Mouse (Mus musculus) forelimb bud, embryonic 11.5 days (tissue): ENCODE data around the gene Ahcyl2.

Experiments
- DNase-seq: peaks from one replicate; pipeline ENCODE4 v3.0.0-alpha.2; 2012; ENCODE audit warnings: low read depth, low spot score

Ahcyl2 gene

DNA sequence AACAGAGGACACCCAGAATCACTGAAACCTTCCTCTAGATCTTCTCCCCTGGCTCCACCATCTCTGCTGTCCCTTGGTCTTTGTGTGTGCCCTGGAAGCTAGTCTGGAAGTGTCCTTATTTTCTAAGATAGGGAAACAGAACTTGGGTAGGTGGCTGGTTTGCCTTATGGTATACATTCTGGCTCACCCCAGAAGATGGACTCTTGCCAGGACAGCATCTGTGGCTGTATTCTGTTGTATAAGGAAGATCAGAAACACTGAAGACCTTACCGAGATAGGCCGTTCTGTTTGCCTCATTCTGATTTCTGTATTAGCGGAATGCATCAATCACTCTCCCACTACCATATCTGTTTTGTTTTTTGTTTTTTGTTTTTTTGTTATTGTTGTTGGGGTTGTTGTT is 142.8 kb downstream of the Ahcyl2 start:
- no peak for DNase-seq

DNA sequence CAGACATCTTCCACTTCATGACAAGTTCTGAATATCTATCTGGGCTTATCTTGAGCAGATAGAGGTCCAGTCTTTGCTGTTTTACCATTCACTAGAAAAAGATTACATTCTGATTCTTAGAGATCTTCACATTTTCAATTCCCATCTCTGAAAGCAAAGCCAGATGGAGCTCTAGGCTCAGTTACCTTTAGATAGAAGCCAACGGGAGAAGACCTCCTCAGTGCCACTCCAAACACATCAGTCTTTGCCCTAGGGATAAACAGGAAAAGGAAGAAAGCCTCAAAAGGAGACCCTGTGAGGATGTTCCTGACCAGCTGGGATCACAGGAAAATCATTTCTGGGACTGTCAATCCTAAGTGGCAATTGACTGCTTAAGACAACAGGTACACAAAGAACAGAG is 145.9 kb downstream of the Ahcyl2 start:
- no peak for DNase-seq

DNA sequence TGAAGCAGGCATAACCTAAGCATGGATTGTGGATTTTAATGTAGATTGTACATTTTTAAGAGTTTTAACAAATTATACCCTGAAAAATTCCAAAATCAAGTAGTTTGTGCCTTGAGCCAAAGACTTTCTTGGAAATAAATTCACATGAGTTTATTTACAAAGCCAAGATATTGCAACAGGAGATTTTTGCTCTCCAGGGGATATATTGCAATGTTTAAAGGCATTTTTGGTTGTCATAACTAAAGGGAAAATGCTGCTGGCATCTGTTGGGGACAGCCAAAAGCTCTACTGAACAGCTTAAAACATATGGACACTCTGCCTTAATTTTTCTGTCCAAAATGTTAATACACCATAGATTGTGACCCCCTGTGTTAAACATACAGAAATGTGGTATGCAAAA is 146.3 kb downstream of the Ahcyl2 start:
- DNase-seq, result no peak

DNA sequence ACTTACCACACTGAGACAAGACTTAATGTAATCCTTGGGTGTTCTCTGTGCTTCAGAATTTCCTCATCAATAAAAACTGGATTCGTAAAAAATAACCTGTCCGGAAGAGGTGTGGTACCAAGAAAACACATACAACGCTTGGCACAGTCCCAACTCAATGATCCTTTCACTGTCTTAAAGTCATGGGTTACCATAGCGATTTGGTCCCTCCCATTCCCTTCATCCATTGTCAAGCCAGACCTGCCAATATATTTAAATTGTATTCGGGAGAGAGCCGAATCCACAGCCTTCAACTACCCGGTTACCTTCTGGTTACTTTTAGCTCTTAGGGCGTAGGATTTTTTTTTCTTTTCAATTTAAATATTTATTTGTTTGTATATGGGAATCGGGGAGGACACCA is 148.0 kb downstream of the Ahcyl2 start:
- no peak for DNase-seq

DNA sequence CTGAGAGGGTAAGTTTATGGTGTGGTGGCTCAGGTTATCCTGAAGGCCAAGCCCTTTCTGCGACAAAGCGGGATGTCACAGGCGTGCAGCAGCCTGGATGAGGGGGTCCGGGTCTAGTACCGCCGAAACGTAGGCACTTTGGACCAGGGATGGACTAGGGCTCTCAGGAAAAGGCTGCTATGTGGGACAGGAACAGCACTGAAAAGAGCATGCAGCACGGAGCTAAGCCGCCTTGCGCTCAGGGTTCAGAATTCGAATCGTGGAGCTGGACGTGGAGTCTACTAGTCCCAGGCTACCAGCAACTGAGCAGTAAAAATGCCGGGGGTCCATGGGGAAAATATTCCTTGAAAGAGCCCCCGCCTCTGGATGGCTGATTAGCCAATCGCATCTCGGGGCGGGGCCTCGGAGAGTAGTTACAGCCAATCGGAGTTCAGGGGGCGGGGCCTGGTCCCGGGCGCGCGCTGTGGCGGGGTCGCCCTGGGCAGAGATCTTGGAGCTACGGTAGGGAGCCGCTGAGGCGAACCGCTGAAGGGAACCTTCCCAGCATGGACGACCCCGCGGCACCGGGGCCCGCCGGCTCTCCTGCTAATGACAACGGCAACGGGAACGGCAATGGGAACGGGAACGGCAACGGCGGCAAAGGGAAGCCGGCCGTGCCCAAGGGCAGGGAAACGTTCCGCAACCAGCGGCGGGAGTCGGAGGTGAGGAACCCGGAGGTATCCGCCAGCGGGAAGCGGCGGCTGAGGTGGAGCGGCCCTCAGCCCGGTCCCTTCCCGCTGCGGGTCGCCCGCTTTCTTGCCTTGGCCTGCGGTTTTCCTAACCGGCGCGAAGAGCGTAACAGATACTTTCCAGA is 148.9 kb downstream of the Ahcyl2 start, which contains the start of gene Strip2:
Gene Strip2 (plus strand): TSS at position 483 of the 853 bp plus-strand sequence.
- DNase-seq, result peak; percentile 88

DNA sequence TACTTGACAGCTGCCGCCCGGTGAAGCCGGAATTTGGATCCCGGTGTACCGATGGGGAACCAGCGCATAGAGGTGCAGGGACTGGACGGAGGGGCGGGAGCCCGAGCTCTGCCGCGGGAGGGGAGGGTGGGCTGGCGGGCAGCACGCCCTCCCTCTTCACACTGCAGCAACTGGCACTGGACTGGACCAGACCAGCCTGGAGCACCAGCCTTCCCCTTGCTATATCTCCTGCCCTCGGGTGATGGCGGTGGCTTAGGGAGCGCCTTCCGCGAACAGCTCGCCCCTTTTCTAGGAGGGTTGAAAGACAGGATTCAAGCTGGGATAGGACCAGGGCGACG is 149.5 kb downstream of the Ahcyl2 start:
- DNase-seq, result peak; percentile 19

DNA sequence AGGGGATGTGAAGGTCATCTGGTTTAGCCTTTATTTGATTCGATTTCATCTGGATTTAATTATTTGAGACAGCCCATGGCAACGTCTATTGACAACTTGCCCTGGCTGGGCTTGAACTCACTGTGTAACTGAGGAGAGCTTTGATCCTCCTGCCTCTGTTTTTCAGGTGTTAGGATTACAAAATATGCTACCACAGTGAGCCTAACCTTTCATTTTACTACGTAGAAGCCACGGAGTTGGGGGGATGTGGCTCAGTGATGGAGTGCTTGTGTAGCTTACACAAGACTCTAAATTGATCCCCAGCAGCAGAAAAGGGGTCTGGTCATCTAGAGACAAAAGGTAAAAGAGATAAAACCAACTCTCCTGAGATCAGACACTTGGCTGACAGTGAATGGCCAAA is 150.1 kb downstream of the Ahcyl2 start:
- DNase-seq, result no peak

DNA sequence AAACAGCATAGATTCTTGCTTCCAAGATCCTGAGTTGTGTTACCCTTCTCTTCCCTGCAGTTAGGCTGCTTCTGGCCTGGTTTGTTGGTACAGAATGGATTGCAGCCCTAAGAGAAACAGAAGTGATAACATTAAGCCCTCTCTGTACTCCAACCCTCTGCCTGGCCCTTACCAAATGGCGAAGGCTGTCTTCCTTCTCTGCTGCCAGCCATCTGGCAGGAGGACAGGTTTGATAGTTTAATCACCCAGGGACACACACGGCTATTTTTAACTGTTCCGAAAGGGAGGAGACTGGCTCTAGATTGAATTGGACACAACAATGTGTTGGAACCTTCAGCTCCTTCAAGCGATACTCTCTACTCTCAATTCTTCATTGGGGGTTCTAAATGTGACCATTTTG is 155.7 kb downstream of the Ahcyl2 start:
- DNase-seq, result no peak

DNA sequence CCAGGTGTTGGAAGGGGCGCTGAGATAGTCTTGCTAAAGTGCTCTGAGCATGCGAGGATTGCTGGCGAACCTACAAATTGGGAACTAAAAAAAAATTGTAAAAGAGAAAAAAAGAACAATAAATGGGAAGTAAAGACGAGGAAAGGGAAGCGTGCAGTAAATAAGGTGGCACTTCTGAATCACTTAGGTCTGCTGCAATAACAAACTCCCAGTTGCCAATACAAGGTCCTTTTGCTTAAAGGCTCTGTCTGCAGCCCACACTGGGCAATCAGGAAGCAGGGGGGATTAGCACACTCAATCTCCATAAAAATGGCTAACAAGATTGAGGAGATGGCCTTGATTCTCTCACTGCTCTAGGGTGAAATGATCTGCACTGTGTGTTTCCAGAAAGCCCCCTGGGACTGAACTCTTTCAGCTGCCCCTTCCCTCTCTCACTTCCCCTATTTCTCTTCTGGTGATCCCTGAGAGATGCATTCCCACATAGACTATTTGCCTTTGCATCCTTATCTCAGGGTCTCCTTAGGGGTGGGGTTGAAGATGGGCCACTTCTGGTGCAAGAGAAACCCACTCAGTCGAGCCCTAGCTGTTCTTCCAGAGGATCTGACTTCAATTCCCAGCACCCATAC is 157.9 kb downstream of the Ahcyl2 start:
- no peak for DNase-seq

DNA sequence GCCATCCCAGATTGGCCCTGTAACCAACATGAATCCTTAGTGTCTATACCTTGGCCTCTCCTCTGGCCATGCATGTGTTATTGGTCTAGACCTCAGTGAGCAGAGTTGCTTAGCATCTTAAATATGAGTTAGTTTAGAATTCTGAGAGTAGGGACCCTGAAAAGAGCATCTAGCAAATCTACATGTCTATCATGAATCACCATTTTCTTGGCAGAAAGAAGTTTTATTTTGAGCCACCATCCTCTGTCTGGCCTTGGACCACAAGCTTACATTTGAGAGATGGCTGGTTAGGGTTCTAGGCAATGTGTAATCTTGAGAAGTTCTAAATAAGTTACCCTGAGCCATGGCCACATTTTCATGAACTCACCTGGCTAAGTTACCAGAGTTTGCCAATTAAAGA is 162.3 kb downstream of the Ahcyl2 start:
- no peak for DNase-seq

DNA sequence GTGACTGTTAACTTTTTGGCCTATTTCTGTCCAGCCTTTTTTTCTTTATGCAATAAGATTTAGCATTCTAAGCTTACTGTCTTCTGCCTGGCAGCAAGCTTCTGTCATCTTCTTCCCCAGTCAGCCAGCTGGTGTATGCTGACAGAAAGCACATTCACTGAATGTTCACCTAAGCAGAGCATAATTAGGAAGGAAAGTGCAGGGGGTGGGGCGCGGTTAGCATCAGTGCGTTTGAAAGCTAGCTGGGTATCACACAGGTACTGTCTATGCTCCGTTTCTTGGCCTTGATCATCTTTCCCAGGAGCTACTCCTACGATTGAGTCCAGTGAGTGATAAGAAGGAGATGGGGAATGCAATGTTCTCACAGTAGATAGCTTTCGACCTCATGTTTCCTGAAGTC is 162.9 kb downstream of the Ahcyl2 start:
- DNase-seq, result no peak

DNA sequence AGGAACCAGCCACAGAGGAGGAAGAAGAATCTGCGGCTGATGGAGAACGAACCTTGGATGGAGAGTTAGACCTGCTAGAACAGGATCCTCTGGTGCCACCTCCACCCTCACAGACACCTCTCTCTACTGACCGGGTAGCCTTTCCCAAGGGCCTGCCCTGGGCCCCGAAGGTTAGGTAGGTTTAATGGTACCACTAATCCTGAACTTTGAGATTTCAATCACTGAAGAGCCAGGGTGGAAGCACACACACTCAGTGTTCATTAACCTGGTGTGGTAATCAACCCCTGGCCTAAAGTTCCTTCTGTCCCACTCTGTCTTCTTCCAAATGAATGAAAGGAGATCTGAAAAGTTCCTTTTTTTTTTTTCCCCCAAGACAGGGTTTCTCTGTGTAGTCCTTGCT is 163.4 kb downstream of the Ahcyl2 start:
- DNase-seq, result no peak

DNA sequence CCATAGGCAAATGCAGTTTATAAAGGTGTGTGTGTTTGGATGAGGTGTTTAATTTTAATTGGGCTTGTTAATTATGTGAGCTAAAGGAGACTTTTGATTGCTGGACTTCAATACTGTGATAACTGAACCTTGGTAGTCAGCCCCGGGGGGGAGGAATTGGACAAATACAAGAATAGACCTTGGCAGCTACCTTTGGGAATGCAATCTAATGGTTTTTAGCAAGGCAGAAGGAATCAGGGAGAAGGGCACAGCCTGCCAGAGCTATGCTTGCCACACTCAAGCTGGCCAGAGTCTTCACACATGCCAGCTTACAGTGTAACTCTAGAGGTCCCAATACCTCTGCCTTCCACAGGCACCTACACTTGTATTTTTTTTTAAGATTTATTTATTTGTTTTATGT is 167.9 kb downstream of the Ahcyl2 start:
- no peak for DNase-seq

DNA sequence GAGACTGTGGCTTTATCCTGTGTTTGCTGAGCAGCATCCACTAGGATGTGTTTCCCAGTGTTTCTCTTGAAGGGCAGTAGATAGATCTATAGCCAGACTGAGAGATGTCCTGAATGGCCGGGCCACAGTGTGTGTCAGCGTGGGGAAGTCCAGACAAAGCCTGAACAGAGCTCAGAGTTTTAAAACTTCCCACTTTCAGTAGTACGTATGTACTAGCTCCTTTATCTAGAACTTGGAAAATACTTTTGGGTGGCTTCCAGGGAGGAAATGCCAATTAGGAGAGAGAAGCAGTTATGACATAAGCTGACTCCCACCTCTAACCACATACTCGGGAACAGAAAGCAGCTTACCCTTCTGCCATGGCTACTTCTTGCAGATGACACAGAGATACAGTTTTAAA is 172.6 kb downstream of the Ahcyl2 start:
- DNase-seq, result no peak

DNA sequence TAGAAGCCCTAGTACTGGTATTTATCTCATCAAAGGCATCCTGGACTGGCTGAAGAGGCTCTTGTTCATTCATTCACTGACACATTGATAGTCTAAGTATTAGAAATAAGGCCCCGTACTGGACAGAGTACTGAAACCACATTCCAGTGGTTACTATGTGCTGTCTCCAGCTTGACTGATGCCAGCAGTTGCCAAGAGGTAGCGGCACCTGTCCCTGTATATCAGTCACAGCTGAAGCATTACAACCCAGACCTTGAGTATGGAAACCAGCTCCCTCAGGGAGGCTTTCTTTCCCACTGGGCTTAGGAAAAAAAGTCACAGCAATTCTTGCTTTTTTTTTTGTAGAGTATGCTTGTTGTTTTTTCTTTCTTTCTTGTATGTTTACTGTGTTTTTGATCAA is 173.2 kb downstream of the Ahcyl2 start:
- no peak for DNase-seq

DNA sequence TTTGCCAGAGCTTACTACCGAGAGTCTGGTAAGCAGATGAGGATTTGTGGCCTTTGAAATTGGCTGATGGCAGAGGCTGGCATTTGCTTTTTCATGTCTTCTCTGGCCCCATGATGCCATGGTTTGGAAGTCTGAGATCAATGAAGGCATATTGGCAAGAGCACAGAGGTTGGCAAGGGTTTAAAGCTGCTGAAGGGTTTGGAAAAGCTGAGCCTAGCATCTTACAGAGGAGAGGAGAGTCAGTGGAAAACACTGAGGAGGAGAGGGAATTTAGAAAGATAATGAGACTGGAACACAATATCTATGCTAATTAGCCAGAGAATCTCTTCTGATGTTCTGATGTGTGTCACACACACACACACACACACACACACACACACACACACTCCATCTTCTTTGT is 176.7 kb downstream of the Ahcyl2 start:
- no peak for DNase-seq

DNA sequence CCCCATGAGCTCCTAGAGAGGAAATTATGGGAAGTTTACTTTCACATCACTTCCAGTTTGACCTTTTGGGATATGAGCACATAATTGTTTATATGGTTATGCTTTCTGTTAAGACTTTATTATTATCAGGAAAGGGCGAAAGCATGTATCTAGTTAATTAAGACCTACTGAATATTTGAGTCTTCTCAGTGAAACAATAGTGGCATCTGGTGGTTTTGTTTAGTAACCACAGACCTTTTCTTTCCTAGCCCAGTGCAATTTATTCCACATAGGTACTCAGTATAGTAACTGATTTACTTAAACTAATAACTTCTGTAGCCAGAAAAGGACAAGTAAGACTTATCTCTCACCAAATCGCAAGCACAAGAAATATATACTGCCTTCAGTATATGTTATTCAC is 178.8 kb downstream of the Ahcyl2 start:
- DNase-seq, result no peak

DNA sequence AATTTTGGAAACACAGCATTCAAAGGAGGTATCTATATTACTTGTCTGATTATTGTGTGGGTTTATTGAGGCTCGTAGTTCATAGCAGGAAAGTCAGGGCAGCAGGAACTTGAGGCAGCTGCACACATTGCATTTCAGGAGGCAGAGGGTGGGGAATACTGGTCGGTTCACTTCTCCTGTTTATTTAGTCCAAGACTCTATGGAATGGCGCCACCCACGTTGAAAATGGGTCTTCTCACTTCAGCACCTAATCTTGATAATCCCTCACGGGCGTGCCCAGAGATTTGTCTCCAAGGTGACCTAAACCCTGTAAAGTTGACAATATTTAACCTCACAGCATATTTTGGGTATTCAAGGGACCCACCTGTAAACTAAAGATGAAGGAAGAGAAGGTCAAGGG is 180.0 kb downstream of the Ahcyl2 start:
- no peak for DNase-seq

DNA sequence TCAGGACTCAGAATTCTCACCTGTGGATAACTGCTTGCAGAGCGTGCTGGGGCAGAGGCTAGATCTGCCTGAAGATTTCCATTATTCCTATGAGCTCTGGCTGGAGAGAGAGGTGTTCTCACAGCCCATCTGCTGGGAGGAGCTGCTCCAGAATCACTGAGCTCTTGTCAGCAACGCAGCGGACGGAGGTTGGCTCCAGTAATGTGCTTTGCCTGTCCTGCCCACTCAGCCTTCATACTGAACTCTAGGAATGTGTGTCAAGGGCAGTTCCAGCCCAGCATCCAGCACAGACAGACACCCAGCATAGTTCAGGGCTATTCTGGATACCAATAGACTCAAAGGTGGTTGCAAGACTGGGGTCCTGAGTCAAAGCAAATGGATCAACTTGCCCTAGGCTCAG is 188.9 kb downstream of the Ahcyl2 start:
- DNase-seq, result no peak

DNA sequence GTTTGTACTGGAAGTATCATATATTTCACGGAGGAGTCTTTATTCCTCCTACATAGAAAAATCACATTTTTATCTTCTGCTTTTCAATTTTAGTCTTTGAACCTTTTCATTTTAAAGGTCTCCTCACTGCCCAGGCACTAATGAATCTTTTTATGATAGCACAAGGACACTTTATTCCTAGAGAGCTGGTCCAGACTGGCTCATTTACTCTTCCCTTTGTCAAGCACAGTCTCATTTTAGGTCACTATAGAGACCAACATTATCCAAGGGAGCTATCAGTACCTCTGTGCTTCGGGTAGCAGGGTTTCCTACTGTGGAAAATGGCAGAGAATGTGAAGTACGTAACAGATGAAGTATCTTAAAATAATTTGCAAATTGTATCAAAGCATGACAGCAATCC is 190.9 kb downstream of the Ahcyl2 start:
- DNase-seq, result no peak

DNA sequence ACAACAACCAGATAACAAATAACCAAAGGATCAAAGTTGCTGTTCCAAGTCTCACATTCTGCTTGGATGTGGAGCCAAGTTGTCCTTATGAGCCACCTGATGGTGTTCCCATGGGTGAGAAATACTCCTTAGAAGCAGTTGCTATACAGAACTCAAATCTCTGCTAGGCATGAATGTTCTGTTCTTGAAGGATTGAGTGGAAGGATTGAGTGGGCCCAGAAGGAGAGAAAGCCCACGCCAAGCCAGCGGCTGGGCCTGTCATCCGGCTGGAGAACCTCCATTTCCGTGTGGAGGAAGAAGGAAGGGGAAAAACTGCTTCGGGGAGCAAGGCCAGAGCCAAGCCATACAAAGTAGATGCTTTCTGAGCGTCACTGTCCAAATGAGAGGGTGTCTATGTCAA is 193.3 kb downstream of the Ahcyl2 start:
- DNase-seq, result no peak
